Mouse (Mus musculus): Measurements from ENCODE around the gene Endod1.

DNA sequence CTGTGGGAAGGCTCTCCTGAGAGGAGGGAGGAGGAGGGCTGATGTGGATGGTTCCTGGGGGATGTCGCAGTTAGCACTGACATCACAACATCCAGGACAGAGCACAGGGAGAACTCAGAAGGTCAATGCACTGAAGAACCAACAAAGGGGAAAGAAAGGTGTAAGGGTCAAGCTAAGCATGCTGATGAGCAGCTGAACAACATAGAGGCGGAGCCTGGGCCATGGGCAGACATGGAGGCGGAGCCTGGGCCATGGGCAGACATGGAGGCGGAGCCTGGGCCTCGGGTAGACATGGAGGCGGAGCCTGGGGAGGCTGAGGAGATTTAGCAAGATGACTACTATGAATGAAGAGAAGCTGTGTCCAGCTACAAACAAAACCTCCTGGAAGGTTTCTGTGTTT lies 17.8 kb downstream of the Endod1 start:
- TF ChIP-seq EP300 (optimal IDR thresholded peaks at IDR 0.05) (no peak), CTCF (IDR thresholded peaks at IDR 0.05; ENCODE audit: low read depth) (no peak)

Data from stomach, postnatal 0 days (tissue).